Mouse (Mus musculus) v-Abl transformed pro-B cells (cell line): ENCODE results near the gene Fads6.

Source experiments
- in situ Hi-C, 2 experiments: fragments of 400-800 bp; cut with MboI; formaldehyde crosslinking; loops; one replicate each; pipeline ENCODE4 v1.15.1; 2025; ENCODE audit not compliant: unreplicated experiment in 2 of 2

Fads6 gene

GRCm38 (mm10) chr11:115264862-115265668 is 32.4 kb downstream of the Fads6 start:
- in situ Hi-C loops: loop anchor here (5.0 to 25.0 kb wide), 3 partner anchors 33 to 103 kb away; partner anchors contain the start of gene Slc9a3r1 (in 1 of the 2)

- in situ Hi-C loops: loop anchor here in 1 of 2 experiments (25.0 kb wide), 1 partner anchor 102 kb away; the partner anchor contains the start of gene Slc9a3r1
Measured at GRCm38 (mm10) chr11:115264136-115264861, 33.2 kb downstream of the Fads6 start.

DNA sequence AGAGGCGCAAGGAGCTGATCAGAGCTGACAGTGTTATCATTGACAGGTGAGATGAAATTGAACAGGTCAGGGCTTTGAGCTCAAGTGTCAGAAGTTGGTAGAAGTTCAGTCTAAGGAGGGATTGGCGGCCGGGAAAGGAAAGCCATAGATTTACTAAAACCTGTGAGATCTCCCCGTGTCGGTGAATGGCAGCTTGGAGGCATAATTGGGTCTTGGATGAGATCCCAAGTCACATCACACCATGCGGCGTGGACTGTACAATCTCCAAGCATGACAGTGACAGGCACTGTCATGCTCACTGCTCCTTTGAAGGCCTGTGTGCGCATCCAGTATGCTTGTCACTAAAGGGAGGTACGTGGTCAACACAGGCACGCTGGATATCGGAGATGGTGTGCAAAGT is 34.5 kb downstream of the Fads6 start:
- in situ Hi-C loops: loop anchor here in 1 of 2 experiments (25.0 kb wide), 1 partner anchor 101 kb away; the partner anchor contains the start of gene Slc9a3r1

DNA sequence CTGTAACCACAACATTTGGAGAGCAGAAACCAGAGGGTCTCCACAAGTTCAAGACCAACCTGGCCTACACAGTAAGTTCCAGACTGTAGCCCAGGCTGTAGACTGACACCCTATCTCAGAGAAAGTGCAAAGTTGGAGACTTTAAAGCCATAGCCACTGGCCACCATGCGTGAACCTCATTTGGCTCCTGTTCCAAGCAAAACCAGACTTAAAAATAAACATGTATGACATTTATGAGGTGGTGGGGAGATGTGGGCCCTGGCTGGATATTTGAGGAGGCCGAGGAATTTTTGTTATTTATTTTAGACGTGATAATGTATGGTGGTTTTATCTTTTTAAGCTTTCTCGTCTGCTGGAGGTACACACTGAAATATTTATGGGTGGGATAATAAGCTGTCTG is 38.3 kb downstream of the Fads6 start:
- in situ Hi-C loops: loop anchor here in 1 of 2 experiments (25.0 kb wide), 1 partner anchor 97 kb away; the partner anchor contains the start of gene Slc9a3r1

GRCm38 (mm10) chr11:115257775-115258510 is 39.5 kb downstream of the Fads6 start:
- in situ Hi-C loops: loop anchor here in 1 of 2 experiments (25.0 kb wide), 1 partner anchor 96 kb away; the partner anchor contains the start of gene Slc9a3r1

- in situ Hi-C loops: loop anchor here in 1 of 2 experiments (25.0 kb wide), 1 partner anchor 89 kb away; the partner anchor contains the start of gene Slc9a3r1
Measured at GRCm38 (mm10) chr11:115251258-115251657, 46.2 kb downstream of the Fads6 start.

DNA sequence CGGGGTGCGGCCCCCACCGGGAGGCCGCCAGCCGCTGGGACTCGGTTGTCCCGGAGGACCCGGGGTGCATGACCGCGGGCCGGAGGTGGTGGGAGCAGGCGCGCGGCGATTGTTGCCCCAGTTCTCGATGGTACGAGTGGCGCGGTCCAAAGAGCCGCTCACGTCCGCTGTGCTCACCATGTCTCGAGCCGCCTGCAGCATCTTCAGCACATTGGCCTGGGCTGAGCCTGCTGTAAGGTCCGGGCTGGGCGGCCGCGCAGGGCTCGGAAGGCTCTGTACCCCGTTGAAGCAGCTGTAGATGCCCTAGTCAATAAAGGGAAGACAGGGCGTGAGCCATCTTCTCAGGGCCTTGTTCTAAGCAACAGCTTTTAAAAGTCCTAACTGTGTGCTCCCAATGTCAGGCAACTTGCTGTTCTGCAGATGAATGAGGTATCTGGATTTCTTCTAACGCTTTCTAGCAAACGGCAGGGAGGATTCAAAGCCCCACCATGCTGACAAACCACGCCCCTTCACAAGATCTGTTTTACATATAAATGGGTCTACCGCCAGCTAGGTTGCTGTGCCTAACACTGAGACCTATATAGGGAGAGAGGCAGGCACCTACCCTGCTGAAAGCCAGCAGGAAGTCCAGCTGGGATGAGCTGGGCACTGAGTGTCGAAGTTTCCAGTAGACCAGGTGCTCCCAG is 46.9 kb downstream of the Fads6 start:
- in situ Hi-C loops: loop anchor here in 1 of 2 experiments (25.0 kb wide), 1 partner anchor 88 kb away; the partner anchor contains the start of gene Slc9a3r1

DNA sequence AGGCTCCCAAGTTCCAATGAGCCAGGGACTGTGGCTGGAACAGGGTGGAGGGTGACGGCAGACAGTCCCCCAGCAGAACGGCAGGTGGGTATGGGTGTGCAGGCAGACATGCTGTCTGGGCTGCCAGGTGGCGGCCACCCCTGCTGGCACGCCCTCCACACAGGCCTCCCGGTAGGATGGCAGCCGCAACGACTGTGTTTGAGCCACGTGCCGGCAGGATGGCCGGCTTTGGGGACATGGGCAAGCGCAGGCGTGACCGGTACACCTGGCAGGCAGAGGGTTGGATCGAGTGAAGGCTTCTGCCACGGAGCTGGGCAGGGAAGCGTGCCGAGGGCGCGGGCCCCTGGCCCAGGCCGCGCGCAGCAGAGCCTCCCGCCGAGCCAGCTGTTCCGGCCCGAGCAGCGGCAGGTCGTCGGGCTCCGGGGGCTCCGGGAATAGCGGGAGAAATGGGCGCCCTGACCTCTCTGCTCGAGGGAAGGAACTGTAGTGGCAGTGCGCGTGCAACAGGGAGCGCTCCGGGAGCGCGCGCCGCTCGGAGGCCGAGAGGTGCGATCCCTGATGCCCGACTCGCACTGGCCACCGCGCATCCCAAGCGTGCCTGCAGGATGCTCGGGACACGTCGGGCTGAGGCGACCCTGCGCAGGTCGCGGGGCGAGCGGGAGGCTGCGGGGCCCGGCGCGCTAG is 47.6 kb downstream of the Fads6 start:
- in situ Hi-C loops: loop anchor here in 1 of 2 experiments (25.0 kb wide), 1 partner anchor 88 kb away; the partner anchor contains the start of gene Slc9a3r1

DNA sequence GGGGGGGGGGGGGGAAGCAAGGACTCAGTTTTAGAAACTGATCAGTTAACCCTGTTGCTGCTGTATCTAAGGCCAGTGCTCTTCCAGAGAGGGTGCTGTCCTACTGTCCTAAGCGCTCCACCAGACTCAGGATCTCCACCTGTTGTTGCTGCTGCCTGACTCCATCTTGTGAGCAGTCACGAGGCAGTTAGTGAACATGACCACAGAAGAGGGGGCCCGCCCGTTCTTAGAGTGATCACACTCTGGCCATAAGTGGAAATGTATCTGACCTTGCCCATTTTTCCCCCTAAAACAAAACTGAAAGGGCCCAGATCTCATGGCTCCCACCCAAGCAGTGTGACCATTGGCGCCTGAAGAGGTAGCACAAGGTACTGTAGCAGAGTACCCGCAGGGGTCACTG is 49.5 kb downstream of the Fads6 start:
- in situ Hi-C loops: no loop called here

DNA sequence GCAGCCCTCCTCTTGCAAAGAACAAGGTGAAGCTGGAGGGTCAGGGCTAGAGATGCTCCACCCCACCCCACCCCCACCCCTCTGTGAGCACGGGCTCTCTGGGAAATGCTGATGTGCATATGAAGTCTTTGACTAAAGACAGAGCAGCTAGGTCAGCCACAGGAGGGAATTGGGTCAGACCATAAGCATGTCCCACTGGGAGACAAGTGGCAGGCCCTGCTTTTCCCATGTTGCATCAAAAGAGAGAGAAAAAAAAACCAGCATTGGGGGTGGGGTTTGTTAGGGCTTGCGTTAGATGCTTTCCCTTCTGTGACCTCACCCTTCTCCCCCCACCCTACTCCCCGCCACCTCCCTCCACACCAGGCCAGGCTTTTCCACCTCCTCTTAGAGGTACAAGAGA is 50.2 kb downstream of the Fads6 start:
- in situ Hi-C loops: no loop called here

GRCm38 (mm10) chr11:115246386-115246785 is 51.1 kb downstream of the Fads6 start:
- in situ Hi-C loops: no loop called here

GRCm38 (mm10) chr11:115244840-115245239 is 52.6 kb downstream of the Fads6 start:
- in situ Hi-C loops: no loop called here

DNA sequence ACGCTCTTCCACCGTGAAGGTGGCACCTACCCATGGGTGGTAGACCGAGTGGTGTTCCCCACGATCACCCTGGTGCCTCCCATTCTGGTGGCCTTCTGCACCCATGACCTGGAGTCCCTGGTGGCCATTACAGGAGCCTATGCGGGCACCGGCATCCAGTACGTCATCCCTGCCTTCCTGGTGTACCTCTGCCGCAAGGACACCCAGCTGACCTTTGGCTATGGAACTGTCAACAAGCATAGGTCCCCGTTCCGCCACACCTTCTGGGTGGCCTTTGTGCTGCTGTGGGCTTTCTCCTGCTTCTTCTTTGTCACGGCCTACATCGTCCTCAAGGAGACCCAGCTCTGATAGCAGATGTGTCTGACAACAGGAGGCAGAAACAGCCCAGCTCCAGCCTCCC is 53.7 kb downstream of the Fads6 start:
- in situ Hi-C loops: no loop called here

DNA sequence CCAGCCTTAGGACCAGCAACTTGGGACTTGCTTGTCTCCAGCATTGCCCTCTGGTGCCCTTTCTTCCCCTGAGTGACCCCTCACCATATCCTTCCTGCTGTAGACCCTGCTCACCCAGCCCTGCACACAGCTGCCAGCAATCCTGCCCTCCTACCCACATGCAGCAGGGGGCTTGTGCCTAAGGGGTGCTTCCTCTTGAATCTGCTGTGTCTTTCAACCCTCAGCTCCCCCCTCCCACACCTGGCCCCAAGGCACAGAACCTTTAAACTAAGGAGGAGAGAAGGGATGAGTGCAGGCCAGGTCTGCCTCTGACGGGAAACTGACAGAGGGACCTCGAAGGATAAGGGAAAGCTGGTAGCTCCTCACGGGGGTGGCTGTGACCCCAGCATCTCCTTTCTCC is 54.7 kb downstream of the Fads6 start:
- in situ Hi-C loops: no loop called here

DNA sequence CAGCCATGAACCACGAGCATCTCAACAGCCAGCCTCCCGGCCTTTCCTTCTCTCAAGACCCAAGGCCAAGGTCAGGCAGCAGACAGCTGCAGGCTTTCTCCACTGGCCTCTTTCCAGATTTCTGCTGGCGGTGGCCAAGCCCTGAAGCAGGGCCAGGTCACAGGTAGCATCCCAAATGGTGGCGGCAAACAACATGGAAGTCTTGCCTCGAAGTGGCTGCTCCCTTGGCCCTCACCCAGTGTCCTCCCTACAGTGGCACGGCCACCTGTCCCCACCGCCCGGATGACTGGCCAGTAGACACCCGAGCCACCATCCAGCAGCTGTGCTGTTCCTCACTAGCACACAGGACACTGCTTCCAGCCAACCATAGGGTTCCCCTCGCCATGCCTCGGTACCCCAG is 56.1 kb downstream of the Fads6 start:
- in situ Hi-C loops: no loop called here

- in situ Hi-C loops: no loop called here
Measured at GRCm38 (mm10) chr11:115236570-115236969, 60.9 kb downstream of the Fads6 start.

- in situ Hi-C loops: loop anchor here in 1 of 2 experiments (5.0 kb wide), 1 partner anchor 33 kb away; the partner anchor contains the start of gene Grin2c
Measured at GRCm38 (mm10) chr11:115234320-115235044, 63.0 kb downstream of the Fads6 start.

GRCm38 (mm10) chr11:115233526-115234290 is 63.8 kb downstream of the Fads6 start:
- in situ Hi-C loops: loop anchor here in 1 of 2 experiments (5.0 kb wide), 1 partner anchor 34 kb away; the partner anchor contains the start of gene Grin2c
